In the genomic region with DNA sequence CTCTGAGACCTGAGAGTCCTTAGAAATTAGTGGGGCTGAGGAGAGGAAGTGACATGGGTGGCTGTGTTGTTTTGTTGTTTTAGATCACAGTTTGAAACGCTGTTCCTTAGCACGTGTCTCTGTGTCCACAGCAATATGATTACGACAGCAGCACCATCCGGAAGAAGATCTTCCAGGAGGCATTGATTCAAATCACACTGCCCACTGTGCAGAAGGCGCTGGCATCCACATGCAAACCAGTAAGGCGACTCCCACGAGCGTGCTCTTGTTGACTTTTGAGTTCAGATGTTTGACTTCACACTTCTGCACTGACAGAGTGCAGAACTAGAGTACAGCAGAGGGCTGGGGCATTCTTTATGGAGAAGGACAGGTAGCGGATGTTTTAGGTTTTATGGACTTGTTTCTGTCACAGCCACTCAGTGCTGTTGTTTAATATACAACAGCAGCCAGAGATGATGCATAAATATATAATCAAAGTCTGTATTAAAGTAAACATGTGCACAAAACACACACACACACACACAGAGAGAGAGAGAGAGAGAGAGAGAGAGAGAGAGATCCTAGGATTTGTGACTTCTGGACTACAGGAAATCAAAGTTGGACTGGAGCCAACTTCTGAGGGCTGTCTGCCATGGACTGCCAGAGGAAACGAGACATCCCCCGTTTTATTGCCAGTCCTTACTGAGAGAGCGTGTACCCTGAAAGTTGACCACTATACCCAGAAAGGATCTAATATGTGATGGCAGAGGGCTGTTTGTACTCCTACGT, we compare ENCODE assay signal across 10 mouse cellular contexts. TPM values are rescaled to one million over a fixed set of nuclear protein-coding genes. Genes with fewer than 3 reads are reported as not detected.
DNase-seq lines count a peak whose midpoint lies in the region; ATAC-seq lines count a peak whose summit lies in the region.
"Had no signal": no experiment of that assay in that cellular context is flagged by ENCODE, and none has a peak within 500 bp of the region (broad histone marks: within the 10 kb centered on the region; RNA-seq: fewer than 3 reads in every experiment).

No protein-coding gene starts in this region.

- H3K9me3 ChIP-seq in limb, embryonic 12.5 days = no peaks in the 10 kb centered on the region

- H3K9ac ChIP-seq in limb, embryonic 12.5 days (replicated peaks) = no peak overlapping the region

- peak overlapping the region; percentile 29; the same call in 1 of the 2 replicates for H3K27ac ChIP-seq in limb, embryonic 12.5 days
- H3K27ac ChIP-seq: layer of hippocampus, adult 2 months had no signal

- H3K27me3 ChIP-seq in limb, embryonic 12.5 days = peaks cover 5% of the 10 kb centered on the region; the same call in 1 of the 2 replicates

- H3K4me1 ChIP-seq in limb, embryonic 12.5 days (replicated peaks) = peaks cover 13% of the 10 kb centered on the region

- 0 out of 2 replicates have a peak overlapping the region, but pooled peaks have one; percentile 8 for H3K4me2 ChIP-seq in limb, embryonic 12.5 days

- peak; percentile 45 for ATAC-seq in granulocyte monocyte progenitor cell, adult 5-6 weeks (replicated peaks; ENCODE audit: poor library complexity, severe bottlenecking)
- no peak for ATAC-seq in limb, embryonic 12.5 days (ENCODE audit: insufficient number of reproducible peaks, insufficient read depth, low FRiP score, low TSS enrichment, low read depth)
- ATAC-seq: midbrain, embryonic 16.5 days had no signal

- 45% methylated on average over 13 of the region's 13 CpGs for WGBS in limb, embryonic 12.5 days

- H3K4me3 ChIP-seq in limb, embryonic 12.5 days (replicated peaks) = no peak overlapping the region
- H3K4me3 ChIP-seq: layer of hippocampus, adult 2 months had no signal

- intact Hi-C loops in left cerebral cortex, postnatal 4 days (cut with DNase I) = loop anchor here (5.0 kb wide), 2 partner anchors 147 to 227 kb away; no protein-coding TSS in a partner anchor

- no peaks in the 10 kb centered on the region for H3K36me3 ChIP-seq in limb, embryonic 12.5 days

- peak; percentile 68 for DNase-seq in adrenal gland, postnatal 14 days
- no peak for DNase-seq in adrenal gland, adult 18-20 months (ENCODE audit: low spot score in 2 of 2)
- peak; percentile 61 for DNase-seq in left cerebral cortex, postnatal 4 days
- DNase-seq in left cerebral cortex, adult 9 months (ENCODE audit: low spot score in 2 of 2) = no peak
- no peak for DNase-seq in spleen, adult 12 weeks (ENCODE audit: low spot score)
- DNase-seq in right cerebral cortex, adult 18-20 months = no peak

RNA-seq across cellular contexts. Expression of a gene that starts 46.0 kb away (rescaled TPM):
- 88.7 and 96.0 TPM in 2 replicates for total RNA-seq in adrenal gland, postnatal 14 days (2021)
- 100 to 1,000 TPM in 1 of 2 experiments, 10 to 100 TPM in 1; 57.6 to 146 TPM for total RNA-seq in adrenal gland, adult 18-20 months (2021)
- 10 to 100 TPM; 47.1 to 47.5 TPM for total RNA-seq in left cerebral cortex, postnatal 4 days (2021)
- 22.0 and 24.1 TPM in 2 replicates for total RNA-seq in granulocyte monocyte progenitor cell, adult 5-6 weeks (2014; fragmentation: Nextera tagmentation)
- 39.4 and 41.5 TPM in 2 replicates for total RNA-seq in granulocyte monocyte progenitor cell, adult 5-6 weeks (2017)
- polyA plus RNA-seq in limb, embryonic 12.5 days (2016; fragmentation: Nextera tagmentation; extraction: Ambion mirVana) = 24.5 and 26.5 TPM in 2 replicates

Comparison
In these comparisons a context has a peak if more than half of its experiments do, and no peak if none do; other contexts are left out.
1. DNase-seq: peak in adrenal gland, postnatal 14 days (single experiment) and left cerebral cortex, postnatal 4 days (single experiment); none in adrenal gland, adult 18-20 months (0 of 2), left cerebral cortex, adult 9 months (0 of 2), spleen, adult 12 weeks (single experiment) and right cerebral cortex, adult 18-20 months (single experiment).